In genomic region chr10:80044087-80044486, GRCm38 (mm10) we compare ENCODE assay signal across 10 mouse cellular contexts. TPM values are rescaled to one million over a fixed set of nuclear protein-coding genes. Genes with fewer than 3 reads are reported as not detected.
DNase-seq lines count a peak whose midpoint lies in the region; ATAC-seq and TF ChIP-seq lines count a peak whose summit lies in the region.
"Had no signal": no experiment of that assay in that cellular context is flagged by ENCODE, and none has a peak within 500 bp of the region (broad histone marks: within the 10 kb centered on the region; RNA-seq: fewer than 3 reads in every experiment).

No protein-coding gene starts in this region.

- ATAC-seq in heart, embryonic 13.5 days (ENCODE audit: extremely low read depth, insufficient number of reproducible peaks, low FRiP score, low TSS enrichment), result no peak
- ATAC-seq in midbrain, embryonic 16.5 days, result no peak
- no peak for ATAC-seq in kidney, embryonic 14.5 days (ENCODE audit: low FRiP score, low TSS enrichment)

- H3K4me2 ChIP-seq in heart, embryonic 13.5 days, result no peak overlapping the region
- no peak overlapping the region for H3K4me2 ChIP-seq in midbrain, embryonic 16.5 days (ENCODE audit: low read length)
- no peak overlapping the region for H3K4me2 ChIP-seq in kidney, embryonic 14.5 days (replicated peaks; ENCODE audit: low read depth, low read length)
- H3K4me2 ChIP-seq: liver, embryonic 15.5 days had no signal

- H3K27ac ChIP-seq in heart, embryonic 13.5 days (replicated peaks), result 0 out of 2 replicates have a peak overlapping the region, but pooled peaks have one; percentile 5
- H3K27ac ChIP-seq in limb, embryonic 10.5 days, result 0 out of 2 replicates have a peak overlapping the region, but pooled peaks have one; percentile 28
- H3K27ac ChIP-seq in midbrain, embryonic 16.5 days (ENCODE audit: low read length), result 0 out of 2 replicates have a peak overlapping the region, but pooled peaks have one; percentile 25
- H3K27ac ChIP-seq in kidney, embryonic 14.5 days (ENCODE audit: low read depth, low read length), result no peak overlapping the region
- H3K27ac ChIP-seq: liver, embryonic 15.5 days had no signal

- intact Hi-C loops in left cerebral cortex, postnatal 14 days (cut with DNase I), result no loop called here

- H3K9ac ChIP-seq in heart, embryonic 13.5 days, result peak overlapping the region; percentile 14; the same call in 1 of the 2 replicates
- H3K9ac ChIP-seq in midbrain, embryonic 16.5 days (ENCODE audit: low read depth, low read length), result no peak overlapping the region
- H3K9ac ChIP-seq in kidney, embryonic 14.5 days (ENCODE audit: low read depth, low read length), result no peak overlapping the region
- H3K9ac ChIP-seq: liver, embryonic 15.5 days had no signal

- H3K9me3 ChIP-seq in heart, embryonic 13.5 days, result no peaks in the 10 kb centered on the region
- H3K9me3 ChIP-seq in limb, embryonic 10.5 days (replicated peaks), result no peaks in the 10 kb centered on the region
- no peaks in the 10 kb centered on the region for H3K9me3 ChIP-seq in midbrain, embryonic 16.5 days (replicated peaks; ENCODE audit: control insufficient read depth, low read length, poor library complexity, severe bottlenecking)
- no peaks in the 10 kb centered on the region for H3K9me3 ChIP-seq in kidney, embryonic 14.5 days (ENCODE audit: control insufficient read depth, low read length)
- H3K9me3 ChIP-seq: liver, embryonic 15.5 days had no signal

- H3K27me3 ChIP-seq in heart, embryonic 13.5 days (replicated peaks), result no peaks in the 10 kb centered on the region
- peaks cover 9% of the 10 kb centered on the region for H3K27me3 ChIP-seq in limb, embryonic 10.5 days (ENCODE audit: low read depth, poor library complexity, severe bottlenecking)
- no peaks in the 10 kb centered on the region for H3K27me3 ChIP-seq in midbrain, embryonic 16.5 days (ENCODE audit: control insufficient read depth, insufficient read depth, low read depth, low read length)
- H3K27me3 ChIP-seq in kidney, embryonic 14.5 days (ENCODE audit: control insufficient read depth, insufficient read depth, low read length), result no peaks in the 10 kb centered on the region
- H3K27me3 ChIP-seq: liver, embryonic 15.5 days had no signal

- no peak for DNase-seq in heart, adult 8-10 months (ENCODE audit: low spot score)
- peak; percentile 29 for DNase-seq in brain, embryonic 14.5 days (ENCODE audit: low read depth)
- no peak for DNase-seq in limb, embryonic 10.5 days (ENCODE audit: low spot score)
- DNase-seq in left cerebral cortex, postnatal 14 days (ENCODE audit: low spot score in 2 of 2), result no peak
- DNase-seq in urinary bladder, postnatal 10 days (ENCODE audit: low spot score), result no peak
- DNase-seq: cerebellum, adult 8-10 months had no signal

- no peak for TF ChIP-seq POLR2A in brain, embryonic 14.5 days (IDR thresholded peaks at IDR 0.05; ENCODE audit: borderline replicate concordance, extremely low read depth, insufficient read depth, insufficient read length, poor library complexity, severe bottlenecking)

- 61% methylated on average over 4 of the region's 4 CpGs for WGBS in heart, embryonic 13.5 days
- WGBS in limb, embryonic 10.5 days, result 49% methylated on average over 4 of the region's 4 CpGs
- 27% methylated on average over 4 of the region's 4 CpGs for WGBS in midbrain, embryonic 16.5 days
- WGBS in kidney, embryonic 14.5 days, result 35% methylated on average over 4 of the region's 4 CpGs

- H3K4me1 ChIP-seq in heart, embryonic 13.5 days, result peaks cover 20% of the 10 kb centered on the region
- H3K4me1 ChIP-seq in limb, embryonic 10.5 days, result peaks cover 37% of the 10 kb centered on the region
- no peaks in the 10 kb centered on the region; the same call in 1 of the 2 replicates for H3K4me1 ChIP-seq in midbrain, embryonic 16.5 days (ENCODE audit: control insufficient read depth, insufficient read depth, low read length)
- peaks cover 7% of the 10 kb centered on the region; the same call in 1 of the 2 replicates for H3K4me1 ChIP-seq in kidney, embryonic 14.5 days (ENCODE audit: control insufficient read depth, insufficient read depth, low read length)

- no peaks in the 10 kb centered on the region for H3K36me3 ChIP-seq in heart, embryonic 13.5 days
- no peaks in the 10 kb centered on the region for H3K36me3 ChIP-seq in limb, embryonic 10.5 days
- H3K36me3 ChIP-seq in midbrain, embryonic 16.5 days (ENCODE audit: control insufficient read depth, insufficient read depth, low read length), result no peaks in the 10 kb centered on the region
- no peaks in the 10 kb centered on the region for H3K36me3 ChIP-seq in kidney, embryonic 14.5 days (ENCODE audit: control insufficient read depth, insufficient read depth, low read length)
- H3K36me3 ChIP-seq: liver, embryonic 15.5 days had no signal

- no peak overlapping the region for H3K4me3 ChIP-seq in heart, embryonic 13.5 days
- no peak overlapping the region for H3K4me3 ChIP-seq in limb, embryonic 10.5 days
- H3K4me3 ChIP-seq in midbrain, embryonic 16.5 days (ENCODE audit: low read depth, low read length), result no peak overlapping the region
- H3K4me3 ChIP-seq in kidney, embryonic 14.5 days (ENCODE audit: low read length), result no peak overlapping the region
- H3K4me3 ChIP-seq: liver, embryonic 15.5 days had no signal

- TF ChIP-seq CTCF in brain, embryonic 14.5 days (IDR thresholded peaks at IDR 0.05; ENCODE audit: borderline replicate concordance, extremely low read depth, insufficient read depth, insufficient read length), result no peak

RNA-seq across cellular contexts. Expression of gene Gpx4, which starts 2.9 kb away (rescaled TPM):
- polyA plus RNA-seq in heart, embryonic 13.5 days (2015; fragmentation: Nextera tagmentation; extraction: Ambion mirVana), result 691 and 741 TPM in 2 replicates
- 1,000 to 10,000 TPM; 1,048 to 1,125 (median 1,067) TPM for total RNA-seq in heart, adult 8-10 months (2022)
- polyA plus RNA-seq in brain, embryonic 14.5 days (2012; rRNA removed), result 376 and 484 TPM in 2 replicates
- 589 and 631 TPM in 2 replicates for polyA plus RNA-seq in limb, embryonic 10.5 days (2016; fragmentation: Nextera tagmentation; extraction: Ambion mirVana)
- polyA plus RNA-seq in midbrain, embryonic 16.5 days (2015; fragmentation: Nextera tagmentation; extraction: Ambion mirVana), result 509 and 552 TPM in 2 replicates
- 552 and 641 TPM in 2 replicates for polyA plus RNA-seq in kidney, embryonic 14.5 days (2014; fragmentation: Nextera tagmentation; extraction: Ambion mirVana)
- 100 to 1,000 TPM; 462 to 482 TPM for total RNA-seq in left cerebral cortex, postnatal 14 days (2021)

RNA-seq across cellular contexts. Expression of gene Polr2e, which starts 4.5 kb away (rescaled TPM):
- 149 and 154 TPM in 2 replicates for polyA plus RNA-seq in heart, embryonic 13.5 days (2015; fragmentation: Nextera tagmentation; extraction: Ambion mirVana)
- 100 to 1,000 TPM in 2 of 4 experiments, 10 to 100 TPM in 2; 91.7 to 106 (median 100) TPM for total RNA-seq in heart, adult 8-10 months (2022)
- polyA plus RNA-seq in brain, embryonic 14.5 days (2012; rRNA removed), result 216 and 272 TPM in 2 replicates
- polyA plus RNA-seq in limb, embryonic 10.5 days (2016; fragmentation: Nextera tagmentation; extraction: Ambion mirVana), result 319 and 357 TPM in 2 replicates
- 124 and 131 TPM in 2 replicates for polyA plus RNA-seq in midbrain, embryonic 16.5 days (2015; fragmentation: Nextera tagmentation; extraction: Ambion mirVana)
- 276 and 310 TPM in 2 replicates for polyA plus RNA-seq in kidney, embryonic 14.5 days (2014; fragmentation: Nextera tagmentation; extraction: Ambion mirVana)
- total RNA-seq in left cerebral cortex, postnatal 14 days (2021), result 10 to 100 TPM; 66.9 to 68.9 TPM

RNA-seq across cellular contexts. Expression of gene Arhgap45, which starts 27.6 kb away (rescaled TPM):
- 5.5 and 6.5 TPM in 2 replicates for polyA plus RNA-seq in heart, embryonic 13.5 days (2015; fragmentation: Nextera tagmentation; extraction: Ambion mirVana)
- total RNA-seq in heart, adult 8-10 months (2022), result 1 to 10 TPM; 2.9 to 5.1 (median 3.4) TPM
- 3.4 and 3.8 TPM in 2 replicates for polyA plus RNA-seq in brain, embryonic 14.5 days (2012; rRNA removed)
- polyA plus RNA-seq in limb, embryonic 10.5 days (2016; fragmentation: Nextera tagmentation; extraction: Ambion mirVana), result 14.9 and 15.5 TPM in 2 replicates
- polyA plus RNA-seq in midbrain, embryonic 16.5 days (2015; fragmentation: Nextera tagmentation; extraction: Ambion mirVana), result 1.2 TPM in 2 replicates
- polyA plus RNA-seq in kidney, embryonic 14.5 days (2014; fragmentation: Nextera tagmentation; extraction: Ambion mirVana), result 4.8 and 7.7 TPM in 2 replicates
- 1 to 10 TPM; 3.3 to 4.0 TPM for total RNA-seq in left cerebral cortex, postnatal 14 days (2021)

RNA-seq across cellular contexts. Expression of gene Abca7, which starts 47.8 kb away (rescaled TPM):
- polyA plus RNA-seq in heart, embryonic 13.5 days (2015; fragmentation: Nextera tagmentation; extraction: Ambion mirVana), result 2.2 and 2.6 TPM in 2 replicates
- total RNA-seq in heart, adult 8-10 months (2022), result 1 to 10 TPM; 7.5 to 8.5 (median 8.0) TPM
- polyA plus RNA-seq in brain, embryonic 14.5 days (2012; rRNA removed), result 12.2 and 12.7 TPM in 2 replicates
- polyA plus RNA-seq in limb, embryonic 10.5 days (2016; fragmentation: Nextera tagmentation; extraction: Ambion mirVana), result 2.0 and 2.3 TPM in 2 replicates
- polyA plus RNA-seq in midbrain, embryonic 16.5 days (2015; fragmentation: Nextera tagmentation; extraction: Ambion mirVana), result 4.1 and 4.8 TPM in 2 replicates
- 1.8 and 2.7 TPM in 2 replicates for polyA plus RNA-seq in kidney, embryonic 14.5 days (2014; fragmentation: Nextera tagmentation; extraction: Ambion mirVana)
- total RNA-seq in left cerebral cortex, postnatal 14 days (2021), result 10 to 100 TPM; 10.9 TPM

RNA-seq across cellular contexts. Expression of gene Cnn2, which starts 55.7 kb away (rescaled TPM):
- 264 and 271 TPM in 2 replicates for polyA plus RNA-seq in heart, embryonic 13.5 days (2015; fragmentation: Nextera tagmentation; extraction: Ambion mirVana)
- 10 to 100 TPM; 27.1 to 35.7 (median 33.3) TPM for total RNA-seq in heart, adult 8-10 months (2022)
- polyA plus RNA-seq in brain, embryonic 14.5 days (2012; rRNA removed), result 21.2 and 30.7 TPM in 2 replicates
- 261 and 301 TPM in 2 replicates for polyA plus RNA-seq in limb, embryonic 10.5 days (2016; fragmentation: Nextera tagmentation; extraction: Ambion mirVana)
- 25.7 and 26.2 TPM in 2 replicates for polyA plus RNA-seq in midbrain, embryonic 16.5 days (2015; fragmentation: Nextera tagmentation; extraction: Ambion mirVana)
- polyA plus RNA-seq in kidney, embryonic 14.5 days (2014; fragmentation: Nextera tagmentation; extraction: Ambion mirVana), result 186 and 220 TPM in 2 replicates
- total RNA-seq in left cerebral cortex, postnatal 14 days (2021), result 10 to 100 TPM in 1 of 2 experiments, 1 to 10 TPM in 1; 9.5 to 11.9 TPM
